Mouse (Mus musculus): ENCODE data around the gene B3galnt2. TPM values are rescaled to one million over a fixed set of nuclear protein-coding genes. Genes with fewer than 3 reads are reported as not detected.
A peak's percentile ranks its signal among the peaks of the same experiment; 100 is the strongest.
"Not testable (repeated sequence)": the region's sequence is repeated elsewhere in the genome, so short reads cannot be mapped to it uniquely, and the experiment has no call there.

Gene B3galnt2
- polyA plus RNA-seq, 1 experiment from 2014 or later: 40.4 TPM

- 90% methylated on average over 6 of the region's 6 CpGs for WGBS
- Histone ChIP-seq H3K4me2 (ENCODE audit: low read depth, low read length) (no peak overlapping the region), H3K4me1 (ENCODE audit: control insufficient read depth, insufficient read depth, low read length) (no peaks in the 10 kb centered on the region), H3K9ac (ENCODE audit: low read length) (no peak overlapping the region), H3K27ac (ENCODE audit: low read length) (no peak overlapping the region), H3K36me3 (ENCODE audit: control insufficient read depth, insufficient read depth, low read length) (no peaks in the 10 kb centered on the region), H3K4me3 (replicated peaks; ENCODE audit: low read length) (no peak overlapping the region), H3K27me3 (ENCODE audit: control insufficient read depth, insufficient read depth, low read length) (no peaks in the 10 kb centered on the region), H3K9me3 (replicated peaks; ENCODE audit: control insufficient read depth, low read length) (no peaks in the 10 kb centered on the region)
- ATAC-seq (ENCODE audit: insufficient read depth, low FRiP score): no peak
Observed at GRCm38 (mm10) chr13:14015609-14016008, 61.3 kb downstream of the B3galnt2 start.

GRCm38 (mm10) chr13:14018283-14018682, 64.0 kb downstream of the B3galnt2 start:
- Histone ChIP-seq H3K4me2 (ENCODE audit: low read depth, low read length) (no peak overlapping the region), H3K4me3 (replicated peaks; ENCODE audit: low read length) (no peak overlapping the region), H3K9me3 (replicated peaks; ENCODE audit: control insufficient read depth, low read length) (no peaks in the 10 kb centered on the region), H3K36me3 (ENCODE audit: control insufficient read depth, insufficient read depth, low read length) (no peaks in the 10 kb centered on the region), H3K9ac (ENCODE audit: low read length) (no peak overlapping the region), H3K4me1 (ENCODE audit: control insufficient read depth, insufficient read depth, low read length) (no peaks in the 10 kb centered on the region), H3K27me3 (ENCODE audit: control insufficient read depth, insufficient read depth, low read length) (no peaks in the 10 kb centered on the region), H3K27ac (ENCODE audit: low read length) (no peak overlapping the region)
- no peak for ATAC-seq (ENCODE audit: insufficient read depth, low FRiP score)

GRCm38 (mm10) chr13:14018852-14019251, 64.6 kb downstream of the B3galnt2 start:
- no peaks in the 10 kb centered on the region for H3K4me1 ChIP-seq (ENCODE audit: control insufficient read depth, insufficient read depth, low read length)
- no peak overlapping the region for H3K9ac ChIP-seq (ENCODE audit: low read length)
- no peaks in the 10 kb centered on the region for H3K36me3 ChIP-seq (ENCODE audit: control insufficient read depth, insufficient read depth, low read length)
- no peaks in the 10 kb centered on the region for H3K27me3 ChIP-seq (ENCODE audit: control insufficient read depth, insufficient read depth, low read length)
- H3K4me2 ChIP-seq (ENCODE audit: low read depth, low read length): no peak overlapping the region
- no peaks in the 10 kb centered on the region for H3K9me3 ChIP-seq (replicated peaks; ENCODE audit: control insufficient read depth, low read length)
- no peak overlapping the region for H3K27ac ChIP-seq (ENCODE audit: low read length)
- no peak overlapping the region for H3K4me3 ChIP-seq (replicated peaks; ENCODE audit: low read length)
- ATAC-seq (ENCODE audit: insufficient read depth, low FRiP score): no peak
- WGBS: 92% methylated on average over 3 of the region's 3 CpGs

GRCm38 (mm10) chr13:14021417-14021816, 67.1 kb downstream of the B3galnt2 start:
- not testable (repeated sequence) for H3K36me3 ChIP-seq (ENCODE audit: control insufficient read depth, insufficient read depth, low read length); H3K27ac ChIP-seq (ENCODE audit: low read length); H3K9ac ChIP-seq (ENCODE audit: low read length); H3K27me3 ChIP-seq (ENCODE audit: control insufficient read depth, insufficient read depth, low read length); ATAC-seq (ENCODE audit: insufficient read depth, low FRiP score); H3K4me2 ChIP-seq (ENCODE audit: low read depth, low read length); H3K9me3 ChIP-seq (replicated peaks; ENCODE audit: control insufficient read depth, low read length); H3K4me1 ChIP-seq (ENCODE audit: control insufficient read depth, insufficient read depth, low read length); H3K4me3 ChIP-seq (replicated peaks; ENCODE audit: low read length)
- WGBS: 68% methylated on average over 11 of the region's 12 CpGs

DNA sequence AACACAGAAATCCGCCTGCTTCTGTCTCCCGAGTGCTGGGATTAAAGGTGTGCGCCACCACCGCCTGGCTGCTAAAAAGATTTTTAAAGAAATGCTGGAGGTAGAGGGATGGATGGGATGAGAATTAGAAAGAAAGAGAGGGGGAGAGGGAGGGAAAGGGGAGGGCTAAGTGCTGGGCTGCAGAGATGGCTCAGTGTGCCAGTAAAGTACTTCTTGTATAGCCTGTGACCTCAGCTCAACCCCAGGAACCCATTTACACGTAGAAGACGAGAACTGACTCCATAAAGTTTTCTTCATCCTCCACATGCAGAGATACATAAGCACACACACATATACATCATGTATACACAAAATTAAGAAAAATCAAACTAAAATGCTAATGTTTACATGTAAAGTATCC, 71.3 kb downstream of the B3galnt2 start:
- Histone ChIP-seq H3K9ac (ENCODE audit: low read length) (no peak overlapping the region), H3K4me2 (ENCODE audit: low read depth, low read length) (no peak overlapping the region)
- WGBS: 90% methylated on average over 6 of the region's 6 CpGs

GRCm38 (mm10) chr13:14026154-14026820, 72.0 kb downstream of the B3galnt2 start:
- Histone ChIP-seq H3K4me1 (ENCODE audit: control insufficient read depth, insufficient read depth, low read length) (no peaks in the 10 kb centered on the region), H3K4me2 (ENCODE audit: low read depth, low read length) (no peak overlapping the region), H3K9me3 (replicated peaks; ENCODE audit: control insufficient read depth, low read length) (no peaks in the 10 kb centered on the region), H3K36me3 (ENCODE audit: control insufficient read depth, insufficient read depth, low read length) (peaks cover 11% of the 10 kb centered on the region), H3K27me3 (ENCODE audit: control insufficient read depth, insufficient read depth, low read length) (no peaks in the 10 kb centered on the region), H3K9ac (ENCODE audit: low read length) (no peak overlapping the region), H3K4me3 (replicated peaks; ENCODE audit: low read length) (no peak overlapping the region), H3K27ac (ENCODE audit: low read length) (no peak overlapping the region)
- no peak for ATAC-seq (ENCODE audit: insufficient read depth, low FRiP score)
- WGBS: 86% methylated on average over 6 of the region's 6 CpGs

More for the DNA sequence above, 71.3 kb downstream of the B3galnt2 start:
- Histone ChIP-seq H3K27me3 (ENCODE audit: control insufficient read depth, insufficient read depth, low read length) (no peaks in the 10 kb centered on the region), H3K4me3 (replicated peaks; ENCODE audit: low read length) (no peak overlapping the region), H3K27ac (ENCODE audit: low read length) (no peak overlapping the region), H3K4me1 (ENCODE audit: control insufficient read depth, insufficient read depth, low read length) (no peaks in the 10 kb centered on the region), H3K36me3 (ENCODE audit: control insufficient read depth, insufficient read depth, low read length) (peaks cover 11% of the 10 kb centered on the region), H3K9me3 (replicated peaks; ENCODE audit: control insufficient read depth, low read length) (no peaks in the 10 kb centered on the region)
- ATAC-seq (ENCODE audit: insufficient read depth, low FRiP score): no peak

GRCm38 (mm10) chr13:14033309-14034072, 79.2 kb downstream of the B3galnt2 start:
- Histone ChIP-seq H3K9ac (ENCODE audit: low read length) (no peak overlapping the region), H3K27me3 (ENCODE audit: control insufficient read depth, insufficient read depth, low read length) (no peaks in the 10 kb centered on the region), H3K9me3 (replicated peaks; ENCODE audit: control insufficient read depth, low read length) (no peaks in the 10 kb centered on the region), H3K27ac (ENCODE audit: low read length) (no peak overlapping the region), H3K4me2 (ENCODE audit: low read depth, low read length) (no peak overlapping the region), H3K36me3 (ENCODE audit: control insufficient read depth, insufficient read depth, low read length) (peaks cover 6% of the 10 kb centered on the region), H3K4me3 (replicated peaks; ENCODE audit: low read length) (no peak overlapping the region), H3K4me1 (ENCODE audit: control insufficient read depth, insufficient read depth, low read length) (peaks cover 2% of the 10 kb centered on the region)
- 80% methylated on average over 5 of the region's 5 CpGs for WGBS
- ATAC-seq (ENCODE audit: insufficient read depth, low FRiP score): peak; percentile 17; the same call in 1 of the 2 replicates

- ATAC-seq (ENCODE audit: insufficient read depth, low FRiP score): no peak
- Histone ChIP-seq H3K27ac (ENCODE audit: low read length) (no peak overlapping the region), H3K4me3 (replicated peaks; ENCODE audit: low read length) (no peak overlapping the region), H3K4me2 (ENCODE audit: low read depth, low read length) (no peak overlapping the region), H3K4me1 (ENCODE audit: control insufficient read depth, insufficient read depth, low read length) (peaks cover 6% of the 10 kb centered on the region), H3K27me3 (ENCODE audit: control insufficient read depth, insufficient read depth, low read length) (no peaks in the 10 kb centered on the region), H3K36me3 (ENCODE audit: control insufficient read depth, insufficient read depth, low read length) (peaks cover 4% of the 10 kb centered on the region), H3K9ac (ENCODE audit: low read length) (no peak overlapping the region), H3K9me3 (replicated peaks; ENCODE audit: control insufficient read depth, low read length) (no peaks in the 10 kb centered on the region)
Observed at GRCm38 (mm10) chr13:14034073-14034348, 79.7 kb downstream of the B3galnt2 start.

DNA sequence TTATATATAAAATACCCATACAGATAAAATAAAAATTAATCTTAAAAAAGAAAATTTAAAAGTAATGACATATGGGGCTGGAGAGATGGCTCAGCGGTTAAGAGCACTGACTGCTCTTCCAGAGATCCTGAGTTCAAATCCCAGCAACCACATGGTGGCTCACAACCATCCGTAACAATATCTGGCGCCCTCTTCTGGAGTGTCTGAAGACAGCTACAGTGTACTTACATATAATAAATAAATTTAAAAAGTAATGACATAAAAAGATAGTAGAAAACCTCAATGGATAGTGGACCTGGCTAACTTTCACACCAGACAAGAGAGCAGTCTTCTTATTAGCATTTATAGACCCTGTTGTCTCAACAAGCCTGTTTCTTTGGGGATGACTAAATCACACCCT, 81.1 kb downstream of the B3galnt2 start:
- H3K4me2 ChIP-seq (ENCODE audit: low read depth, low read length); H3K27ac ChIP-seq (ENCODE audit: low read length); H3K27me3 ChIP-seq (ENCODE audit: control insufficient read depth, insufficient read depth, low read length); H3K9ac ChIP-seq (ENCODE audit: low read length); H3K36me3 ChIP-seq (ENCODE audit: control insufficient read depth, insufficient read depth, low read length); ATAC-seq (ENCODE audit: insufficient read depth, low FRiP score); H3K9me3 ChIP-seq (replicated peaks; ENCODE audit: control insufficient read depth, low read length); H3K4me3 ChIP-seq (replicated peaks; ENCODE audit: low read length); H3K4me1 ChIP-seq (ENCODE audit: control insufficient read depth, insufficient read depth, low read length): not testable (repeated sequence)
- 75% methylated on average over 3 of the region's 3 CpGs for WGBS

Measured in stomach, embryonic 16.5 days (tissue).